Mouse (Mus musculus) MEL (cell line): ENCODE data around the gene Npas3.

Experiments used
- CTCF ChIP-seq, 3 experiments: IDR thresholded peaks in 2 of 3; conservative IDR thresholded peaks in 1 of 3; 2 replicates each; pipeline ENCODE4 v1.5.1; 2011 to 2012; ENCODE audit warnings: low read length in 3 of 3, low read depth in 2 of 3, mild to moderate bottlenecking in 2 of 3, improper control_type of control experiment in 1 of 3, inconsistent platforms in 1 of 3, mixed read lengths in 1 of 3, moderate library complexity in 1 of 3; ENCODE audit not compliant: control insufficient read depth in 1 of 3, insufficient read depth in 1 of 3, poor library complexity in 1 of 3, severe bottlenecking in 1 of 3
- EP300 ChIP-seq, 2 experiments: IDR thresholded peaks; 2 replicates each; pipeline ENCODE4 v1.6.1; 2011; ENCODE audit warnings: improper control_type of control experiment in 2 of 2, low read length in 2 of 2, low read depth in 1 of 2, mild to moderate bottlenecking in 1 of 2
- ETS1 ChIP-seq: IDR thresholded peaks from 2 replicates; pipeline ENCODE4 v1.6.1; 2012; ENCODE audit warnings: low read depth, mild to moderate bottlenecking, inconsistent platforms, low read length, improper control_type of control experiment, moderate library complexity
- MAX ChIP-seq: IDR thresholded peaks from 2 replicates; pipeline ENCODE4 v1.6.1; 2011; ENCODE audit warnings: low read length, improper control_type of control experiment
- MEF2A ChIP-seq: IDR thresholded peaks from 2 replicates; pipeline ENCODE4 v1.6.1; 2014; ENCODE audit warnings: low read depth, mild to moderate bottlenecking, inconsistent platforms, low read length, improper control_type of control experiment; ENCODE audit not compliant: poor library complexity, insufficient replicate concordance, severe bottlenecking; ENCODE audit errors: extremely low read depth
- POLR2A ChIP-seq, 2 experiments: IDR thresholded peaks; 2 replicates each; pipeline ENCODE4 v1.6.1; 2011 to 2012; ENCODE audit warnings: low read length in 2 of 2, mild to moderate bottlenecking in 2 of 2, control low read depth in 1 of 2, improper control_type of control experiment in 1 of 2, low read depth in 1 of 2, moderate library complexity in 1 of 2; ENCODE audit not compliant: control insufficient read depth in 1 of 2, insufficient read depth in 1 of 2, poor library complexity in 1 of 2
- ZC3H11A ChIP-seq: IDR thresholded peaks from 2 replicates; pipeline ENCODE4 v1.6.1; 2012; ENCODE audit warnings: low read depth, mild to moderate bottlenecking, inconsistent platforms, low read length, improper control_type of control experiment
- ZKSCAN1 ChIP-seq: IDR thresholded peaks from 2 replicates; pipeline ENCODE4 v1.6.1; 2012; ENCODE audit warnings: low read depth, mild to moderate bottlenecking, inconsistent platforms, low read length, improper control_type of control experiment, moderate library complexity
- ZMIZ1 ChIP-seq: IDR thresholded peaks from 2 replicates; pipeline ENCODE4 v1.6.1; 2012; ENCODE audit warnings: low read depth, mild to moderate bottlenecking, inconsistent platforms, low read length, improper control_type of control experiment, moderate library complexity
- ZNF384 ChIP-seq: IDR thresholded peaks from 2 replicates; pipeline ENCODE4 v1.6.1; 2012; ENCODE audit warnings: low read depth, mild to moderate bottlenecking, inconsistent platforms, low read length, improper control_type of control experiment

DNA sequence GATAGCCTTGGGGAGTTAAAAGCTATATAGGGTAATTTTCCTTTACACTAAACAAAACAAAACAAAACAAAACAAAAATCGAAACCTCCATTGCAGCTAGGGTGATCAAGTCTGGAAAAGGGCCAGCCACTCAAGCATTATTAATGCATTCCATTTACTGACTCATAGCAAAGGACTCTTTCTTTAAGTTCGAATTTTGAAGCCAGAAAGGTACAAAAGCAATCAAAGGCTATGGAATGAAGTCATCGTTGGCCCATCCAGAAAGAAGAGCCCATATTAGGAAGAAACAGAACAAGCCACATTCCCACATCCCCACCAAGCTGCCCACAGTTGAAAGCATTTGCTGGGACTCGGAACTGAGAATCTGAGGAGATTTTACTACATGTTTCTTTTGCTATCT, 640.1 kb downstream of the Npas3 start:
- TF ChIP-seq CTCF (IDR thresholded peaks at IDR 0.05 in 2 of 3, conservative IDR thresholded peaks at IDR 0.05 in 1 of 3; ENCODE audit: control insufficient read depth in 1 of 3, insufficient read depth in 1 of 3, low read depth in 2 of 3, low read length in 3 of 3, poor library complexity in 1 of 3, severe bottlenecking in 1 of 3) (no peak), POLR2A (IDR thresholded peaks at IDR 0.05; ENCODE audit: control insufficient read depth in 1 of 2, insufficient read depth in 1 of 2, low read depth in 1 of 2, low read length in 2 of 2, poor library complexity in 1 of 2) (no peak), MEF2A (no peak), ZC3H11A (no peak), EP300 (IDR thresholded peaks at IDR 0.05; ENCODE audit: low read depth in 1 of 2, low read length in 2 of 2) (no peak), ETS1 (no peak), MAX (no peak), ZKSCAN1 (no peak), ZMIZ1 (no peak), ZNF384 (no peak)
